Mouse (Mus musculus): ENCODE measurements around the gene Usp16. TPM values are rescaled to one million over a fixed set of nuclear protein-coding genes. Genes with fewer than 3 reads are reported as not detected.
"Not testable (repeated sequence)": the region's sequence is repeated elsewhere in the genome, so short reads cannot be mapped to it uniquely, and the experiment has no call there.

The Usp16 gene
- polyA plus RNA-seq, 1 experiment from 2014 or later, result 41.5 TPM

DNA sequence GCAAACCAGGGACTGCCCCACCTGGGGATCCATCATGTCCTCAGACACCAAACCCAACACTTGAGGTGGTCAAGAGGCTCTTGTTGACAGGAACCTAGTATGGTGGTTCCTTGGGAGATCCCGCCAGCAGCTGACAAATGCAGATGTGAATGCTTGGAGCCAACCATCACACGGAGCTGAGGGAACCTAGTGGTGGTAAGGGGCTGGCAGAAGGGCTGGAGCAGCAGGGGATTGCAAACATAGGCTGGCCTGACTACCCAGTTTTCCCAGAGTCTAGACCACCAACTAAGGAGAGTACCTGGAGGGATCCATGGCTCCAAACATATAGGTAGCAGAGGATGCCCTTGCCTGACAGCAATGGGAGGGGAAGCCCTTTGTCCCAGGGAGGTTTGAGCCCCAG is 1.3 kb upstream of the Usp16 start:
- Histone ChIP-seq H3K27me3 (ENCODE audit: control insufficient read depth, insufficient read depth, low read length) (no peaks in the 10 kb centered on the region), H3K4me1 (ENCODE audit: control insufficient read depth, insufficient read depth, low read length) (peaks cover 12% of the 10 kb centered on the region), H3K9me3 (replicated peaks; ENCODE audit: control insufficient read depth, low read length) (no peaks in the 10 kb centered on the region), H3K4me3 (ENCODE audit: low read length) (no peak overlapping the region), H3K36me3 (ENCODE audit: control insufficient read depth, insufficient read depth) (no peaks in the 10 kb centered on the region), H3K9ac (ENCODE audit: low read length) (no peak overlapping the region), H3K27ac (ENCODE audit: low read length) (no peak overlapping the region), H3K4me2 (ENCODE audit: low read depth, low read length) (no peak overlapping the region)
- WGBS, result 86% methylated on average over 2 of the region's 2 CpGs
- ATAC-seq (replicated peaks; ENCODE audit: extremely low read depth, insufficient read depth, low FRiP score), result no peak

DNA sequence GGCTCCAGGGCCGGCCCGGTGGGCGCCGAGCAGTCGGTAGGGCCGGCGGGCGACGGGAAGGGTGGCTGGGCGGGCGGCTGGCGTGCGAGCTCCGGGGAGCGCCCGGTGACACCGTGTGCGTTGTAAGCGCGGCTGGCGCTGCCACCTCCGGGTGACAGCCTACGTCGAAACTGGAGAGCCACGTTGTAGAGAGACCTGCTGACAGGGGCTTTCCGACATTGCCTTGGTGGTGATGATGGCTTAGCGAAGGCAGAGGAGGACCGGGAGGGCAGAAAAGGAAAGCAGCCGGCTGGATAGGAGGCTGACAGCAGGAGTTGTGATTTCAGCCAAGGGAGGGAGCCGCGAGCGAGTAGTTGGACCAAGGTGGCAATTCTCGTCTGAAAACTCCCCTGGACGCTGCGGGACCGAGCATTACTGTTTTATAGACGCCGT is 693 bp downstream of the Usp16 start:
- H3K27ac ChIP-seq (ENCODE audit: low read length), result peak overlapping the region; percentile 84
- H3K27me3 ChIP-seq (ENCODE audit: control insufficient read depth, insufficient read depth, low read length), result no peaks in the 10 kb centered on the region
- peak overlapping the region; percentile 78 for H3K9ac ChIP-seq (ENCODE audit: low read length)
- H3K4me2 ChIP-seq (ENCODE audit: low read depth, low read length), result peak overlapping the region; percentile 87
- 0 out of 2 replicates have a peak, but pooled peaks cover 2% of the 10 kb centered on the region for H3K36me3 ChIP-seq (ENCODE audit: control insufficient read depth, insufficient read depth)
- peaks cover 12% of the 10 kb centered on the region for H3K4me1 ChIP-seq (ENCODE audit: control insufficient read depth, insufficient read depth, low read length)
- H3K9me3 ChIP-seq (replicated peaks; ENCODE audit: control insufficient read depth, low read length), result no peaks in the 10 kb centered on the region
- WGBS, result under 1% methylated on average over 38 of the region's 38 CpGs
- peak; percentile 72 for ATAC-seq (replicated peaks; ENCODE audit: extremely low read depth, insufficient read depth, low FRiP score)
- peak overlapping the region; percentile 69 for H3K4me3 ChIP-seq (ENCODE audit: low read length)

- Histone ChIP-seq H3K4me2 (ENCODE audit: low read depth, low read length) (no peak overlapping the region), H3K9me3 (replicated peaks; ENCODE audit: control insufficient read depth, low read length) (no peaks in the 10 kb centered on the region), H3K9ac (ENCODE audit: low read length) (no peak overlapping the region), H3K27ac (ENCODE audit: low read length) (no peak overlapping the region), H3K4me1 (ENCODE audit: control insufficient read depth, insufficient read depth, low read length) (peaks cover 12% of the 10 kb centered on the region), H3K27me3 (ENCODE audit: control insufficient read depth, insufficient read depth, low read length) (no peaks in the 10 kb centered on the region), H3K4me3 (ENCODE audit: low read length) (no peak overlapping the region), H3K36me3 (ENCODE audit: control insufficient read depth, insufficient read depth) (peaks cover 9% of the 10 kb centered on the region; the same call in 1 of the 2 replicates)
- no peak for ATAC-seq (replicated peaks; ENCODE audit: extremely low read depth, insufficient read depth, low FRiP score)
- WGBS, result over 99% methylated on average over 3 of the region's 3 CpGs
These were observed 4.2 kb downstream of the Usp16 start for GRCm38 (mm10) chr16:87458752-87459151.

- no peak for ATAC-seq (replicated peaks; ENCODE audit: extremely low read depth, insufficient read depth, low FRiP score)
- H3K4me2 ChIP-seq (ENCODE audit: low read depth, low read length), result no peak overlapping the region
- no peak overlapping the region for H3K9ac ChIP-seq (ENCODE audit: low read length)
- no peak overlapping the region for H3K4me3 ChIP-seq (ENCODE audit: low read length)
- 91% methylated on average over 4 of the region's 4 CpGs for WGBS
- peaks cover 57% of the 10 kb centered on the region for H3K36me3 ChIP-seq (ENCODE audit: control insufficient read depth, insufficient read depth)
- no peaks in the 10 kb centered on the region for H3K9me3 ChIP-seq (replicated peaks; ENCODE audit: control insufficient read depth, low read length)
- no peak overlapping the region for H3K27ac ChIP-seq (ENCODE audit: low read length)
- no peaks in the 10 kb centered on the region for H3K4me1 ChIP-seq (ENCODE audit: control insufficient read depth, insufficient read depth, low read length)
- H3K27me3 ChIP-seq (ENCODE audit: control insufficient read depth, insufficient read depth, low read length), result no peaks in the 10 kb centered on the region
These were observed 16.1 kb downstream of the Usp16 start for GRCm38 (mm10) chr16:87470579-87470978.

- no peak overlapping the region for H3K4me2 ChIP-seq (ENCODE audit: low read depth, low read length)
- H3K4me1 ChIP-seq (ENCODE audit: control insufficient read depth, insufficient read depth, low read length), result no peaks in the 10 kb centered on the region
- H3K9ac ChIP-seq (ENCODE audit: low read length), result no peak overlapping the region
- no peaks in the 10 kb centered on the region for H3K27me3 ChIP-seq (ENCODE audit: control insufficient read depth, insufficient read depth, low read length)
- no peaks in the 10 kb centered on the region for H3K9me3 ChIP-seq (replicated peaks; ENCODE audit: control insufficient read depth, low read length)
- H3K4me3 ChIP-seq (ENCODE audit: low read length), result no peak overlapping the region
- H3K27ac ChIP-seq (ENCODE audit: low read length), result no peak overlapping the region
- WGBS, result 89% methylated on average over 5 of the region's 5 CpGs
- ATAC-seq (replicated peaks; ENCODE audit: extremely low read depth, insufficient read depth, low FRiP score), result no peak
- peaks cover 60% of the 10 kb centered on the region for H3K36me3 ChIP-seq (ENCODE audit: control insufficient read depth, insufficient read depth)
These were observed 29.9 kb downstream of the Usp16 start for GRCm38 (mm10) chr16:87484367-87484766.

GRCm38 (mm10) chr16:87486739-87487138 is 32.2 kb downstream of the Usp16 start:
- no peak overlapping the region for H3K4me2 ChIP-seq (ENCODE audit: low read depth, low read length)
- no peak overlapping the region for H3K9ac ChIP-seq (ENCODE audit: low read length)
- H3K27me3 ChIP-seq (ENCODE audit: control insufficient read depth, insufficient read depth, low read length), result no peaks in the 10 kb centered on the region
- H3K4me3 ChIP-seq (ENCODE audit: low read length), result no peak overlapping the region
- no peaks in the 10 kb centered on the region for H3K4me1 ChIP-seq (ENCODE audit: control insufficient read depth, insufficient read depth, low read length)
- H3K9me3 ChIP-seq (replicated peaks; ENCODE audit: control insufficient read depth, low read length), result no peaks in the 10 kb centered on the region
- H3K36me3 ChIP-seq (ENCODE audit: control insufficient read depth, insufficient read depth), result peaks cover 77% of the 10 kb centered on the region
- no peak for ATAC-seq (replicated peaks; ENCODE audit: extremely low read depth, insufficient read depth, low FRiP score)
- WGBS, result 84% methylated on average over 5 of the region's 5 CpGs
- H3K27ac ChIP-seq (ENCODE audit: low read length), result no peak overlapping the region

GRCm38 (mm10) chr16:87488605-87489004 is 34.1 kb downstream of the Usp16 start:
- ATAC-seq (replicated peaks; ENCODE audit: extremely low read depth, insufficient read depth, low FRiP score), result no peak

GRCm38 (mm10) chr16:87492191-87492792 is 37.8 kb downstream of the Usp16 start:
- H3K4me3 ChIP-seq (ENCODE audit: low read length); H3K9me3 ChIP-seq (replicated peaks; ENCODE audit: control insufficient read depth, low read length); H3K27ac ChIP-seq (ENCODE audit: low read length); ATAC-seq (replicated peaks; ENCODE audit: extremely low read depth, insufficient read depth, low FRiP score); H3K27me3 ChIP-seq (ENCODE audit: control insufficient read depth, insufficient read depth, low read length); H3K9ac ChIP-seq (ENCODE audit: low read length); H3K4me2 ChIP-seq (ENCODE audit: low read depth, low read length): not testable (repeated sequence)
- peaks cover 11% of the 10 kb centered on the region for H3K4me1 ChIP-seq (ENCODE audit: control insufficient read depth, insufficient read depth, low read length)
- 93% methylated on average over 12 of the region's 12 CpGs for whole genome bisulfite sequencing
- peaks cover 54% of the 10 kb centered on the region for H3K36me3 ChIP-seq (ENCODE audit: control insufficient read depth, insufficient read depth)

More at GRCm38 (mm10) chr16:87488605-87489004, 34.1 kb downstream of the Usp16 start:
- Histone ChIP-seq H3K4me1 (ENCODE audit: control insufficient read depth, insufficient read depth, low read length) (no peaks in the 10 kb centered on the region), H3K4me2 (ENCODE audit: low read depth, low read length) (no peak overlapping the region), H3K27me3 (ENCODE audit: control insufficient read depth, insufficient read depth, low read length) (no peaks in the 10 kb centered on the region), H3K9ac (ENCODE audit: low read length) (no peak overlapping the region), H3K4me3 (ENCODE audit: low read length) (no peak overlapping the region), H3K36me3 (ENCODE audit: control insufficient read depth, insufficient read depth) (peaks cover 80% of the 10 kb centered on the region), H3K9me3 (replicated peaks; ENCODE audit: control insufficient read depth, low read length) (no peaks in the 10 kb centered on the region), H3K27ac (ENCODE audit: low read length) (no peak overlapping the region)
- 72% methylated on average over 2 of the region's 2 CpGs for WGBS

- Histone ChIP-seq H3K4me2 (ENCODE audit: low read depth, low read length) (peak overlapping the region; percentile 93), H3K27ac (ENCODE audit: low read length) (peak overlapping the region; percentile 91), H3K27me3 (ENCODE audit: control insufficient read depth, insufficient read depth, low read length) (no peaks in the 10 kb centered on the region), H3K4me3 (ENCODE audit: low read length) (peak overlapping the region; percentile 100), H3K9me3 (replicated peaks; ENCODE audit: control insufficient read depth, low read length) (no peaks in the 10 kb centered on the region), H3K4me1 (ENCODE audit: control insufficient read depth, insufficient read depth, low read length) (peaks cover 11% of the 10 kb centered on the region), H3K36me3 (ENCODE audit: control insufficient read depth, insufficient read depth) (peaks cover 33% of the 10 kb centered on the region), H3K9ac (ENCODE audit: low read length) (peak overlapping the region; percentile 99)
- peak; percentile 31; the same call in 1 of the 2 replicates for ATAC-seq (replicated peaks; ENCODE audit: extremely low read depth, insufficient read depth, low FRiP score)
- under 1% methylated on average over 39 of the region's 39 CpGs for WGBS
These were observed 40.6 kb downstream of the Usp16 start for GRCm38 (mm10) chr16:87494955-87495655.
